Mouse (Mus musculus) intestine, embryonic 14.5 days (tissue): ENCODE data around the gene Arhgap10. TPM values are rescaled to one million over a fixed set of nuclear protein-coding genes. Genes with fewer than 3 reads are reported as not detected.
A peak's percentile ranks its signal among the peaks of the same experiment; 100 is the strongest.

Experiments
- ATAC-seq: fragments of 200-750 bp; cut with Nextera tagmentation; replicated peaks from 2 replicates; pipeline ENCODE4 v1.8.0; 2017; ENCODE audit warnings: low read depth, moderate number of reproducible peaks, moderate TSS enrichment, moderate library complexity; ENCODE audit not compliant: low FRiP score, low TSS enrichment
- DNase-seq: peaks from one replicate; pipeline ENCODE4 v3.0.0-alpha.2; 2018; ENCODE audit warnings: low spot score
- H3K27ac ChIP-seq: fragments of 300-500 bp; sonication (generic); 2 replicates; pipeline ENCODE4 v1.5.1; 2014; ENCODE audit warnings: low read depth, mild to moderate bottlenecking, control low read depth
- H3K27me3 ChIP-seq: fragments of 300-500 bp; sonication (generic); replicated peaks from 2 replicates; pipeline ENCODE4 v1.6.1; 2014; ENCODE audit warnings: low read length, control low read depth; ENCODE audit not compliant: control insufficient read depth, insufficient read depth
- H3K36me3 ChIP-seq: fragments of 300-500 bp; sonication (generic); 2 replicates; pipeline ENCODE4 v1.6.1; 2014; ENCODE audit warnings: low read length, control low read depth; ENCODE audit not compliant: control insufficient read depth, insufficient read depth
- H3K4me1 ChIP-seq: fragments of 300-500 bp; sonication (generic); replicated peaks from 2 replicates; pipeline ENCODE4 v1.6.1; 2014; ENCODE audit warnings: low read length, control low read depth, mixed read lengths; ENCODE audit not compliant: control insufficient read depth, insufficient read depth
- H3K4me2 ChIP-seq: fragments of 300-500 bp; sonication (generic); 2 replicates; pipeline ENCODE4 v1.6.1; 2014; ENCODE audit warnings: low read length
- H3K4me3 ChIP-seq: fragments of 300-500 bp; sonication (generic); 2 replicates; pipeline ENCODE4 v1.5.1; 2014; ENCODE audit warnings: low read depth, low read length, control low read depth, mixed read lengths
- H3K9ac ChIP-seq: fragments of 300-500 bp; sonication (generic); 2 replicates; pipeline ENCODE4 v1.6.1; 2014; ENCODE audit warnings: mild to moderate bottlenecking, low read length
- H3K9me3 ChIP-seq: fragments of 300-500 bp; sonication (generic); 2 replicates; pipeline ENCODE4 v1.6.1; 2016; ENCODE audit warnings: low read length, control low read depth; ENCODE audit not compliant: control insufficient read depth
- WGBS: fragments of 180-500 bp; shearing (Covaris S2); extraction: QIAGEN DNeasy Blood & Tissue Kit; methylation state at CpG from one replicate; pipeline ENCODE4 v1.1.7; 2014; 5-methylcytosine and 5-hydroxymethylcytosine counted together
- polyA plus RNA-seq: library from polyadenylated mRNA; unstranded; fragments of >200 nt; fragmentation: Nextera tagmentation; extraction: Ambion mirVana; gene quantifications from 2 replicates; pipeline ENCODE4 v1.2.1, GENCODE M21; 2014

Arhgap10 gene
- polyA plus RNA-seq, 1 experiment from 2014 or later = 33.6 TPM

DNA sequence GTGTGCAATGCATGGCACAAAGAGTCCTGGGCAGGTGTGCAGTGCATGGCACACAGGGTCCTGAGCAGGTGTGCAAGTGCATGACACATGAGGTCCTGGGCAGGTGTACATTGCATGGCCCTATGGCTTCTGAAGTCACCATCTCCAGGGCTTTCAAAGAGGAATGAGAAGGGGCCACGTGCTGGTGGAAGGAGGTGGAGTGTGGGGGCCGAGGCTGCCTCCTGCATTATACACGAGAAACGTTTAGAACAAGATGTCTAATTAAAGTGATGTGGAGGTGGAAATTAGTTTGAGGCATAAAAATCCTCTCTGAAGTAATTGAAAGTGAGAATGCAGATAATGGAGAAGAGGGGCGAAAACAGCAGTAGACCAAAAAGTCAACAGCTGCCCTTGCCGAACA, 93.9 kb downstream of the Arhgap10 start:
- Histone ChIP-seq H3K4me2 (no peak overlapping the region), H3K27me3 (no peaks in the 10 kb centered on the region), H3K36me3 (peaks cover 31% of the 10 kb centered on the region), H3K9ac (no peak overlapping the region), H3K4me1 (peaks cover 12% of the 10 kb centered on the region), H3K9me3 (no peaks in the 10 kb centered on the region), H3K4me3 (no peak overlapping the region), H3K27ac (no peak overlapping the region)
- 75% methylated on average over 6 of the region's 6 CpGs for WGBS
- ATAC-seq (no peak), DNase-seq (no peak)

DNA sequence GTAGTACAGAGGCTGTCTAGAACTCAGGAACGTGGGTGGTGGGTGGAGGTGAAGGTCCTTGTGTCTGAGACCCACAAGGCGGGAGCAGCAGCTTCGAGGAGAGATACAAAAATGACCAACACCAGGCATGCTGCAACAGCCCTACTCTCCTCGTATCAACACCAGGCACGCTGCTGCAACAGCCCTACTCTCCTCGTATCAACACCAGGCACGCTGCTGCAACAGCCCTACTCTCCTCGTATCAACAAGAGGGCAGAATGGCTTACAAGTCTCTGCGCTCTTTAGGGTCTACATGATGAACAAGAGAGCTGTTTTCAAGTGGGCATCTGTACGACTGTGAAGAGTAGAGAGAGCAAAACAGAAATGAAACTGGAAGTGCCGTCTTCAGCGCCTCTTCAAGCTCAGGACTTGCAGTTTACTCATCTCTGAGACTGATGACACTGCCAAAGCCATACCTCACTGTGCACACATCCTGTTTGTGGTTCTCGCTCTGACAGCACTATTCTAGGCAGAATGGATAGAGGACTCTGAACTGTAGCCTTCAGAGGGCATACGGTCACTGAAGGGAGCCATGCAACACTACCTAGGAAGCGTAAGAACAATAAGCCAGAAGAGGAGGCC, 95.0 kb downstream of the Arhgap10 start:
- no peaks in the 10 kb centered on the region for H3K27me3 ChIP-seq
- H3K27ac ChIP-seq = no peak overlapping the region; the same call in 1 of the 2 replicates
- H3K4me1 ChIP-seq = peaks cover 11% of the 10 kb centered on the region
- WGBS = 56% methylated on average over 15 of the region's 15 CpGs
- H3K9ac ChIP-seq = no peak overlapping the region
- peaks cover 31% of the 10 kb centered on the region for H3K36me3 ChIP-seq
- no peak for DNase-seq
- no peaks in the 10 kb centered on the region for H3K9me3 ChIP-seq
- no peak for ATAC-seq
- H3K4me3 ChIP-seq = no peak overlapping the region
- no peak overlapping the region for H3K4me2 ChIP-seq

DNA sequence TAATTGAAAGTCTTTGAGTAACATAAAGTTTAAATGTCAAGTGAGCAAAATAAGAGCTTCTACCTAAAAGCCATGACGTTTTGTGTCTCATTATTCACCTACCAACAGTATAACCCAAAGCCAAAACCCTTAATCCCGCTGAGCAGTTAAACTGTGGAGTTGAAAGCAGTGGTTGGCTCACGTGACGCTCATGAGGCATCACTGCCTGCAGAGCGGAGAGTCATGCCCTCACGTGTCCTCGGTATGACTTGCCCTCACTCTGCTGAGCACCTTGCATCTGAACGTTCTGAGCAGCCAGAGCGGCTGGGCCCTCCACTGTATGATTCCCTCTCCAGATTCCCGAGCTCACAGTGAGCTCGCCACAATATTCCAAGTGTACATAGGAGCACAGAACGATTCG, 96.2 kb downstream of the Arhgap10 start:
- WGBS = 91% methylated on average over 13 of the region's 13 CpGs
- H3K27me3 ChIP-seq = no peaks in the 10 kb centered on the region
- no peak overlapping the region for H3K27ac ChIP-seq
- H3K4me2 ChIP-seq = no peak overlapping the region
- DNase-seq = no peak
- ATAC-seq = no peak
- H3K36me3 ChIP-seq = peaks cover 28% of the 10 kb centered on the region
- peaks cover 5% of the 10 kb centered on the region; the same call in 1 of the 2 replicates for H3K4me1 ChIP-seq
- H3K9ac ChIP-seq = no peak overlapping the region
- H3K4me3 ChIP-seq = no peak overlapping the region
- no peaks in the 10 kb centered on the region for H3K9me3 ChIP-seq

DNA sequence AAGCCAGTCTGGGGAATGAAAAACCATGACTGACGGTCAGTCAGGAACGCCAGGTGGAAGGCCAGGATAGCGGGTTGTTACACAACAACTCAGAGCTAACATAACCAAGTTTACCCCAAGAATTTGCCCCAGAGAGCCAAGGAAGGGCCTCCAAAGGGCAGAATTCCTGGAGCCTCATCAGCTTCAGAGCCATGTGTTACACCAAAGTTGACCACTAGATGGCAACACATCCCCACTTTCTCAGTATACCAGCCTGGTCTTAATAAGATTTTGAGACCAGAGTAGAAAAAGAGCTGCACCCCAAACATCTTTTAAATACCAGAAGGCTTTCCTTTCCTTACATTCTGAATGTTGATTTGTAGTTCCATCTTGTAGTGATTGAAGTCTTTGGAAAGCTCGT, 98.0 kb downstream of the Arhgap10 start:
- WGBS = 58% methylated on average over 4 of the region's 4 CpGs
- H3K9me3 ChIP-seq = no peaks in the 10 kb centered on the region
- H3K36me3 ChIP-seq = peaks cover 29% of the 10 kb centered on the region
- no peak overlapping the region for H3K27ac ChIP-seq
- DNase-seq (peak; percentile 85), ATAC-seq (no peak)
- H3K27me3 ChIP-seq = no peaks in the 10 kb centered on the region
- H3K4me2 ChIP-seq = no peak overlapping the region
- no peak overlapping the region for H3K4me3 ChIP-seq
- H3K4me1 ChIP-seq = peaks cover 5% of the 10 kb centered on the region; the same call in 1 of the 2 replicates
- H3K9ac ChIP-seq = no peak overlapping the region

DNA sequence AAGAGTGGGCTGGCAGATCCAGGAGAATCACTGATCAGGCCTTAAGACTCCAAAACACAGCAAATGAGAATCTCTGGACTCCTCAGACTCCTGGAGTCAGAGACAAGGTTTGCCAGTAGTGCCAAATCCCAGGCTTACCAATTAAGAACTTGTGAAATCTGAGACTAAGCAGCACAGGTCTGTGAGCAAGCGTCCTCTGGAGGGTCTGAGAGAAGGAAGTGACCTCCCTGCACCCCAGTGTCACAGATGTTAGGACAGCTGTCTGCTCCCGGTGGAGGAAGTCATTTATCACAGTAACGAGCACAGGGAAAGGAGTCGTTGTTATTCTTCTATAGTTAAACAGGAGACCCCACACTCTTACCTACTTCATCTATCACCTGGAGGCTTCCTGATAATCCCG, 101.0 kb downstream of the Arhgap10 start:
- H3K4me2 ChIP-seq = no peak overlapping the region
- WGBS = 12% methylated on average over 5 of the region's 5 CpGs
- no peak overlapping the region for H3K9ac ChIP-seq
- H3K27ac ChIP-seq = no peak overlapping the region
- no peaks in the 10 kb centered on the region for H3K27me3 ChIP-seq
- peaks cover 46% of the 10 kb centered on the region for H3K36me3 ChIP-seq
- H3K9me3 ChIP-seq = no peaks in the 10 kb centered on the region
- no peak for ATAC-seq
- H3K4me3 ChIP-seq = no peak overlapping the region
- H3K4me1 ChIP-seq = no peaks in the 10 kb centered on the region
- no peak for DNase-seq

DNA sequence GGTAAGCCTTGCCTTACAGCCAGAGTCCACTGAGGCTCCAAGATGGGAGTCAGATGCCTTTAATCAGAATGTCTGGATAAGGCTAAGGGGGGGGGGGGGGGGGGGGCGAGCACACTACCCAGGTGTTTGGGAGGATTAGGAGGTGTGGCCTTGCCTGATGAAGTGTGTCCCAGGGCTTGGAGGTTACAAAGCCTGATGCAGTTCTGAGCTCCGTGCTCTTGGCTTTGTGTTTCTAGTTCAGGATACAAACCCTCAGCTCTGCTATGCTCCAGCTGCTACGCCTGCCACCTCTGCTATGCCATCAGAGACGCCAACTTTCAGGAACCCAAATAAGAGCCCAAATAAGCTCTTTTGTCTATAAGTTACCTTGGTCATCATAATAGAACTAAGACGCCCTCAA, 101.7 kb downstream of the Arhgap10 start:
- H3K4me3 ChIP-seq = no peak overlapping the region
- H3K4me2 ChIP-seq = no peak overlapping the region
- no peaks in the 10 kb centered on the region for H3K4me1 ChIP-seq
- H3K9ac ChIP-seq = no peak overlapping the region
- H3K9me3 ChIP-seq = no peaks in the 10 kb centered on the region
- H3K36me3 ChIP-seq = peaks cover 48% of the 10 kb centered on the region
- DNase-seq (no peak), ATAC-seq (no peak)
- no peak overlapping the region for H3K27ac ChIP-seq
- H3K27me3 ChIP-seq = no peaks in the 10 kb centered on the region
- WGBS = 60% methylated on average over 5 of the region's 5 CpGs

DNA sequence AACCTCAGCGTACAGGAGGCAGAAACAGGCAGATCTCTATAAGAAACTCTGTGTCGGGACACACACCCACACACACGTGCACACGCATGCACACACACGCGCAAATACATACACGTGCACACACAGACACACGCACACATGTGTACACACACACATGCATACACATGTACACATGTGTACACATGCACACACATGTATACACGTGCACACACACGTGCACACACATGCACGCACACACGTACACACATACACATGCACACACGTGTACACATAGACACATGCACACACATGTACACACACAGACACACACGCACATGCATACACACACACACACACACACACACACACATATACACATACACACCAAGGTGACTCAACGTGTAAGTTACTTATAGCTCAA, 106.5 kb downstream of the Arhgap10 start:
- ATAC-seq = no peak
- 97% methylated on average over 15 of the region's 15 CpGs for WGBS
- H3K36me3 ChIP-seq = peaks cover 56% of the 10 kb centered on the region
- H3K27me3 ChIP-seq = no peaks in the 10 kb centered on the region
- no peak for DNase-seq
- H3K4me3 ChIP-seq = no peak overlapping the region
- no peaks in the 10 kb centered on the region for H3K9me3 ChIP-seq
- H3K4me1 ChIP-seq = no peaks in the 10 kb centered on the region
- H3K4me2 ChIP-seq = no peak overlapping the region
- H3K9ac ChIP-seq = no peak overlapping the region
- no peak overlapping the region for H3K27ac ChIP-seq

DNA sequence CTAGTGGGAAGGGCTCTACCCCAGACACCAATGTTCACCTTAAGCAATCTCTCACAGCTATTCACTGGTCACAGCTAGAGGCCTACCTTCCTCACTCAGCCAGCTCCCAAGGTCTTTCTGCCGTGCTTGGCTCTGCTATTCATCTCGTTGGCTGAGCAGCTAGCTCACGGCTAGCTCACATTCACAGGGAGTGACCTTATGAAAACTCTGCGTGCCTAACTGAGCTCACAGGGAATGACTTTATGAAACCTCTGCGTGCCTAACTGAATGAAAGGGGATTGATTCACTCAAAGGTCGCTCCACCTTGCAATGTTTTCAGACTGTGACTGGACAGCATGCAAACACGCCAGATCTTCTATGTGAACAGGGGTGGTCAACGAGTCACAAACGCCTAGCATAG, 107.4 kb downstream of the Arhgap10 start:
- Histone ChIP-seq H3K27ac (no peak overlapping the region), H3K4me1 (no peaks in the 10 kb centered on the region), H3K4me3 (no peak overlapping the region), H3K36me3 (peaks cover 51% of the 10 kb centered on the region), H3K27me3 (no peaks in the 10 kb centered on the region), H3K9me3 (no peaks in the 10 kb centered on the region), H3K4me2 (no peak overlapping the region), H3K9ac (no peak overlapping the region)
- DNase-seq (no peak), ATAC-seq (no peak)
- 84% methylated on average over 9 of the region's 9 CpGs for WGBS

DNA sequence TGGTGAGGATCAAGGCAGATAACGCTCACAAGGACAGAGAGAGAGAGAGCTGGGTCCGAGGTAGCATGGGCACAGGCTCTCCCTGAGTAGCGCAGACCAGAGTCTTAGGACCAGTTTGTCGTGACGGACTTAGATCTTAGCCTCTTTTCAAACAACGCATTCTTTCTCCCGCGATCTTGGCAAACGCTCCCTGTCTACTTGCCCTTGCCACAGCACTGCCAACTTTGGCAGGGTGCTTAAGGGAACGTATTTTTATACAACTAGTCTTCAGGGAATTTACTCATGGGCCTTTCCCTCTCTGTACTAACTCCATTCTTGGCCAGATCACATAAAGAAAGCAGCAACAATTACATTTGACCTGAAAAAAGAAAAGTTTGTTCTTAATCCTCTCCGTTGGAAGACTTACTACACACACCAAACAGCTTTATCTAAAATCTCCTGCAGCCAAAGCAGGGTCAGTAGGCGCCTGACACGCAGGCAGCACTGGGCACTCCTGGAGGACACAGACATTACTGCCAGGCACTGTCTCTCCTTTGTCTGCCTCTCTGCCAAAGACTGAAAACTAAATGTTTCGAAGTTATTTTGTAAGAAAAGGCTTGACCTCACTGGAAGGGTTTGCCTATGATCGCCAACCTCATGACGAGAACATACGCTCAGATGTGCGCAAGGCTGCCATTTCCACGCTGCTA, 109.1 kb downstream of the Arhgap10 start:
- no peaks in the 10 kb centered on the region for H3K4me1 ChIP-seq
- H3K9me3 ChIP-seq = no peaks in the 10 kb centered on the region
- ATAC-seq = no peak
- no peak overlapping the region for H3K27ac ChIP-seq
- 91% methylated on average over 19 of the region's 19 CpGs for WGBS
- H3K36me3 ChIP-seq = peaks cover 42% of the 10 kb centered on the region
- H3K9ac ChIP-seq = no peak overlapping the region
- no peak for DNase-seq
- no peak overlapping the region for H3K4me3 ChIP-seq
- no peaks in the 10 kb centered on the region for H3K27me3 ChIP-seq
- H3K4me2 ChIP-seq = no peak overlapping the region
